Mouse (Mus musculus): ENCODE measurements at regions not wholly inside any gene's neighbourhood (a gene's known extent, or its start where the extent isn't known, plus 50 kb on each side); places are given as distances from the start of the nearest gene placed in this dataset.

- H3K27me3 ChIP-seq (ENCODE audit: control insufficient read depth, insufficient read depth, low read length): no peaks in the 10 kb centered on the region
- no peak overlapping the region for H3K27ac ChIP-seq (ENCODE audit: low read depth, low read length)
- H3K4me2 ChIP-seq (replicated peaks; ENCODE audit: low read depth, low read length): no peak overlapping the region
- H3K4me1 ChIP-seq (ENCODE audit: control insufficient read depth, insufficient read depth, low read length): no peaks in the 10 kb centered on the region
- no peaks in the 10 kb centered on the region for H3K36me3 ChIP-seq (ENCODE audit: control insufficient read depth, insufficient read depth, low read length)
- no peak overlapping the region for H3K4me3 ChIP-seq (ENCODE audit: low read length)
- 59% methylated on average over 7 of the region's 7 CpGs for WGBS
- no peaks in the 10 kb centered on the region for H3K9me3 ChIP-seq (ENCODE audit: control insufficient read depth, low read length)
- ATAC-seq (ENCODE audit: low FRiP score, low TSS enrichment): no peak
- H3K9ac ChIP-seq (ENCODE audit: low read depth, low read length): no peak overlapping the region
Observed at GRCm38 (mm10) chr2:9681691-9682152, 199.3 kb upstream of the 4930412O13Rik start.

- H3K27ac ChIP-seq (ENCODE audit: low read depth, low read length): no peak overlapping the region
- no peaks in the 10 kb centered on the region for H3K9me3 ChIP-seq (ENCODE audit: control insufficient read depth, low read length)
- no peak overlapping the region for H3K9ac ChIP-seq (ENCODE audit: low read depth, low read length)
- no peaks in the 10 kb centered on the region for H3K36me3 ChIP-seq (ENCODE audit: control insufficient read depth, insufficient read depth, low read length)
- no peaks in the 10 kb centered on the region for H3K27me3 ChIP-seq (ENCODE audit: control insufficient read depth, insufficient read depth, low read length)
- 78% methylated on average over 2 of the region's 2 CpGs for WGBS
- H3K4me3 ChIP-seq (ENCODE audit: low read length): no peak overlapping the region
- no peak for ATAC-seq (ENCODE audit: low FRiP score, low TSS enrichment)
- no peaks in the 10 kb centered on the region for H3K4me1 ChIP-seq (ENCODE audit: control insufficient read depth, insufficient read depth, low read length)
- no peak overlapping the region for H3K4me2 ChIP-seq (replicated peaks; ENCODE audit: low read depth, low read length)
Observed at GRCm38 (mm10) chr2:9683673-9684210, 197.3 kb upstream of the 4930412O13Rik start.

- Histone ChIP-seq H3K27ac (ENCODE audit: low read depth, low read length) (no peak overlapping the region), H3K9ac (ENCODE audit: low read depth, low read length) (no peak overlapping the region), H3K9me3 (ENCODE audit: control insufficient read depth, low read length) (no peaks in the 10 kb centered on the region), H3K4me2 (replicated peaks; ENCODE audit: low read depth, low read length) (no peak overlapping the region), H3K36me3 (ENCODE audit: control insufficient read depth, insufficient read depth, low read length) (no peaks in the 10 kb centered on the region), H3K4me3 (ENCODE audit: low read length) (no peak overlapping the region), H3K27me3 (ENCODE audit: control insufficient read depth, insufficient read depth, low read length) (no peaks in the 10 kb centered on the region), H3K4me1 (ENCODE audit: control insufficient read depth, insufficient read depth, low read length) (no peaks in the 10 kb centered on the region)
- ATAC-seq (ENCODE audit: low FRiP score, low TSS enrichment): no peak
- WGBS: 85% methylated on average over 7 of the region's 7 CpGs
Observed at GRCm38 (mm10) chr2:9688176-9688575, 192.9 kb upstream of the 4930412O13Rik start.

GRCm38 (mm10) chr2:9689518-9689917, 191.5 kb upstream of the 4930412O13Rik start:
- ATAC-seq (ENCODE audit: low FRiP score, low TSS enrichment): no peak
- Histone ChIP-seq H3K4me1 (ENCODE audit: control insufficient read depth, insufficient read depth, low read length) (no peaks in the 10 kb centered on the region), H3K9me3 (ENCODE audit: control insufficient read depth, low read length) (no peaks in the 10 kb centered on the region), H3K4me3 (ENCODE audit: low read length) (no peak overlapping the region), H3K27me3 (ENCODE audit: control insufficient read depth, insufficient read depth, low read length) (no peaks in the 10 kb centered on the region), H3K9ac (ENCODE audit: low read depth, low read length) (no peak overlapping the region), H3K36me3 (ENCODE audit: control insufficient read depth, insufficient read depth, low read length) (no peaks in the 10 kb centered on the region), H3K4me2 (replicated peaks; ENCODE audit: low read depth, low read length) (no peak overlapping the region), H3K27ac (ENCODE audit: low read depth, low read length) (no peak overlapping the region)
- 72% methylated on average over 5 of the region's 5 CpGs for WGBS

- H3K27ac ChIP-seq (ENCODE audit: low read depth, low read length): no peak overlapping the region
- H3K4me2 ChIP-seq (replicated peaks; ENCODE audit: low read depth, low read length): no peak overlapping the region
- WGBS: 85% methylated on average over 5 of the region's 5 CpGs
- no peaks in the 10 kb centered on the region for H3K36me3 ChIP-seq (ENCODE audit: control insufficient read depth, insufficient read depth, low read length)
- H3K9ac ChIP-seq (ENCODE audit: low read depth, low read length): no peak overlapping the region
- no peak for ATAC-seq (ENCODE audit: low FRiP score, low TSS enrichment)
- no peak overlapping the region for H3K4me3 ChIP-seq (ENCODE audit: low read length)
- no peaks in the 10 kb centered on the region for H3K4me1 ChIP-seq (ENCODE audit: control insufficient read depth, insufficient read depth, low read length)
- no peaks in the 10 kb centered on the region for H3K27me3 ChIP-seq (ENCODE audit: control insufficient read depth, insufficient read depth, low read length)
- no peaks in the 10 kb centered on the region for H3K9me3 ChIP-seq (ENCODE audit: control insufficient read depth, low read length)
Observed at GRCm38 (mm10) chr2:9691506-9691905, 189.5 kb upstream of the 4930412O13Rik start.

GRCm38 (mm10) chr2:9691906-9692305, 189.1 kb upstream of the 4930412O13Rik start:
- H3K4me1 ChIP-seq (ENCODE audit: control insufficient read depth, insufficient read depth, low read length): no peaks in the 10 kb centered on the region
- no peak overlapping the region for H3K27ac ChIP-seq (ENCODE audit: low read depth, low read length)
- no peak overlapping the region for H3K9ac ChIP-seq (ENCODE audit: low read depth, low read length)
- H3K4me2 ChIP-seq (replicated peaks; ENCODE audit: low read depth, low read length): no peak overlapping the region
- no peak overlapping the region for H3K4me3 ChIP-seq (ENCODE audit: low read length)
- no peaks in the 10 kb centered on the region for H3K36me3 ChIP-seq (ENCODE audit: control insufficient read depth, insufficient read depth, low read length)
- no peak for ATAC-seq (ENCODE audit: low FRiP score, low TSS enrichment)
- 70% methylated on average over 8 of the region's 8 CpGs for WGBS
- no peaks in the 10 kb centered on the region for H3K9me3 ChIP-seq (ENCODE audit: control insufficient read depth, low read length)
- H3K27me3 ChIP-seq (ENCODE audit: control insufficient read depth, insufficient read depth, low read length): no peaks in the 10 kb centered on the region

- Histone ChIP-seq H3K4me1 (ENCODE audit: control insufficient read depth, insufficient read depth, low read length) (no peaks in the 10 kb centered on the region), H3K36me3 (ENCODE audit: control insufficient read depth, insufficient read depth, low read length) (no peaks in the 10 kb centered on the region), H3K27ac (ENCODE audit: low read depth, low read length) (no peak overlapping the region), H3K4me2 (replicated peaks; ENCODE audit: low read depth, low read length) (no peak overlapping the region), H3K27me3 (ENCODE audit: control insufficient read depth, insufficient read depth, low read length) (no peaks in the 10 kb centered on the region), H3K9ac (ENCODE audit: low read depth, low read length) (no peak overlapping the region), H3K4me3 (ENCODE audit: low read length) (no peak overlapping the region), H3K9me3 (ENCODE audit: control insufficient read depth, low read length) (no peaks in the 10 kb centered on the region)
- 73% methylated on average over 9 of the region's 9 CpGs for WGBS
- no peak for ATAC-seq (ENCODE audit: low FRiP score, low TSS enrichment)
Observed at GRCm38 (mm10) chr2:9693351-9693750, 187.7 kb upstream of the 4930412O13Rik start.

GRCm38 (mm10) chr2:9694178-9694577, 186.9 kb upstream of the 4930412O13Rik start:
- Histone ChIP-seq H3K36me3 (ENCODE audit: control insufficient read depth, insufficient read depth, low read length) (no peaks in the 10 kb centered on the region), H3K4me1 (ENCODE audit: control insufficient read depth, insufficient read depth, low read length) (no peaks in the 10 kb centered on the region), H3K9me3 (ENCODE audit: control insufficient read depth, low read length) (no peaks in the 10 kb centered on the region), H3K4me3 (ENCODE audit: low read length) (no peak overlapping the region), H3K4me2 (replicated peaks; ENCODE audit: low read depth, low read length) (no peak overlapping the region), H3K9ac (ENCODE audit: low read depth, low read length) (no peak overlapping the region), H3K27ac (ENCODE audit: low read depth, low read length) (no peak overlapping the region), H3K27me3 (ENCODE audit: control insufficient read depth, insufficient read depth, low read length) (no peaks in the 10 kb centered on the region)
- WGBS: 37% methylated on average over 8 of the region's 8 CpGs
- ATAC-seq (ENCODE audit: low FRiP score, low TSS enrichment): no peak

GRCm38 (mm10) chr2:9697591-9698345, 183.3 kb upstream of the 4930412O13Rik start:
- H3K27ac ChIP-seq (ENCODE audit: low read depth, low read length): no peak overlapping the region
- H3K4me2 ChIP-seq (replicated peaks; ENCODE audit: low read depth, low read length): no peak overlapping the region
- H3K27me3 ChIP-seq (ENCODE audit: control insufficient read depth, insufficient read depth, low read length): no peaks in the 10 kb centered on the region
- 86% methylated on average over 6 of the region's 6 CpGs for WGBS
- no peaks in the 10 kb centered on the region for H3K9me3 ChIP-seq (ENCODE audit: control insufficient read depth, low read length)
- H3K36me3 ChIP-seq (ENCODE audit: control insufficient read depth, insufficient read depth, low read length): no peaks in the 10 kb centered on the region
- H3K9ac ChIP-seq (ENCODE audit: low read depth, low read length): no peak overlapping the region
- no peaks in the 10 kb centered on the region for H3K4me1 ChIP-seq (ENCODE audit: control insufficient read depth, insufficient read depth, low read length)
- no peak for ATAC-seq (ENCODE audit: low FRiP score, low TSS enrichment)
- no peak overlapping the region for H3K4me3 ChIP-seq (ENCODE audit: low read length)
